Mouse (Mus musculus) forebrain, embryonic 14.5 days (tissue): ENCODE data around the gene Ankrd13a. TPM values are rescaled to one million over a fixed set of nuclear protein-coding genes. Genes with fewer than 3 reads are reported as not detected.

Source experiments
- ATAC-seq: fragments of 200-750 bp; cut with Nextera tagmentation; 2 replicates; pipeline ENCODE4 v1.8.0; 2017; ENCODE audit warnings: mild to moderate bottlenecking, moderate library complexity
- DNase-seq: peaks from one replicate; pipeline ENCODE4 v3.0.0-alpha.2; 2015; ENCODE audit warnings: low spot score
- H3K27ac ChIP-seq: fragments of 300-500 bp; sonication (generic); 2 replicates; pipeline ENCODE4 v1.5.1; 2014; ENCODE audit warnings: low read depth, mild to moderate bottlenecking, control low read depth, low read length, moderate library complexity
- H3K27me3 ChIP-seq: fragments of 300-500 bp; sonication (generic); replicated peaks from 2 replicates; pipeline ENCODE4 v1.6.1; 2014; ENCODE audit warnings: low read length, control low read depth, mixed read lengths; ENCODE audit not compliant: control insufficient read depth, insufficient read depth
- H3K36me3 ChIP-seq: fragments of 300-500 bp; sonication (generic); 2 replicates; pipeline ENCODE4 v1.6.1; 2014; ENCODE audit warnings: low read length, control low read depth; ENCODE audit not compliant: control insufficient read depth, insufficient read depth
- H3K4me1 ChIP-seq: fragments of 300-500 bp; sonication (generic); 2 replicates; pipeline ENCODE4 v1.6.1; 2014; ENCODE audit warnings: antibody characterized with exemption, low read length, control low read depth; ENCODE audit not compliant: control insufficient read depth, insufficient read depth
- H3K4me2 ChIP-seq: fragments of 300-500 bp; sonication (generic); 2 replicates; pipeline ENCODE4 v1.6.1; 2014; ENCODE audit warnings: mild to moderate bottlenecking, control low read depth, low read length
- H3K4me3 ChIP-seq: fragments of 300-500 bp; sonication (generic); 2 replicates; pipeline ENCODE4 v1.5.1; 2014; ENCODE audit warnings: low read depth, low read length, control low read depth
- H3K9ac ChIP-seq: fragments of 300-500 bp; sonication (generic); 2 replicates; pipeline ENCODE4 v1.6.1; 2014; ENCODE audit warnings: mild to moderate bottlenecking, low read length, control low read depth, moderate library complexity
- H3K9me3 ChIP-seq: fragments of 300-500 bp; sonication (generic); replicated peaks from 2 replicates; pipeline ENCODE4 v1.6.1; 2016; ENCODE audit warnings: low read length, control low read depth, mixed read lengths; ENCODE audit not compliant: control insufficient read depth
- WGBS: fragments of 180-500 bp; shearing (Covaris S2); extraction: QIAGEN DNeasy Blood & Tissue Kit; methylation state at CpG from one replicate; pipeline ENCODE4 v1.1.7; 2014; 5-methylcytosine and 5-hydroxymethylcytosine counted together
- polyA plus RNA-seq: library from polyadenylated mRNA; unstranded; fragments of >200 nt; fragmentation: Nextera tagmentation; extraction: Ambion mirVana; gene quantifications from 2 replicates; pipeline ENCODE4 v1.2.1, GENCODE M21; 2014

Ankrd13a gene
- polyA plus RNA-seq, 1 experiment from 2014 or later = 25.8 TPM

DNA sequence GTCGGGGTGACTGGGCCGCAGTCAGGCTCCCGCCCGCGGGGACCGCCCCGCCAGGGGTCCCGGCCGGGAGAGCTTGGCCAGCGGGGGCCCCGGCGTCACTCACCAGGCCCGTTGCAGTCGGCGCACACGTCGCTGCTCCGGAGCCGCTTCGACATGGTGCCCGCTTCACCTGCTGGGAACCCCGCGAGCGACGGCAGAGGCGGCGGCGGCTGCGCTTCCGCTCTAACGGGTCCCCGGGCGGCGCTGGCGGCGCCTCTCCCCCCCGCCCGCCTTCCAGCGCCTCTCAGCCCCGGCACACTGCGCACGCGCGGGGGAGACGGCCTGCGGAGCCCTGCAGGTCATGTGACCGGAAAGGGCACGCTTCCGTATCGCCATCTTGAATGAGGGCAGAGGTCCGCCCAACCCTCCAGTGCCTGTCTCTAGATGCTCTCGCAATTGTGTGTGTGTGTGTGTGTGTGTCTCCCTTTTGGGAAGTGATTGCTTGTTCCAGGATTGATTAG lies 1.2 kb upstream of the Ankrd13a start:
- 1% methylated on average over 36 of the region's 52 CpGs for WGBS
- DNase-seq = peak; percentile 99
- peaks cover 17% of the 10 kb centered on the region for H3K4me1 ChIP-seq

DNA sequence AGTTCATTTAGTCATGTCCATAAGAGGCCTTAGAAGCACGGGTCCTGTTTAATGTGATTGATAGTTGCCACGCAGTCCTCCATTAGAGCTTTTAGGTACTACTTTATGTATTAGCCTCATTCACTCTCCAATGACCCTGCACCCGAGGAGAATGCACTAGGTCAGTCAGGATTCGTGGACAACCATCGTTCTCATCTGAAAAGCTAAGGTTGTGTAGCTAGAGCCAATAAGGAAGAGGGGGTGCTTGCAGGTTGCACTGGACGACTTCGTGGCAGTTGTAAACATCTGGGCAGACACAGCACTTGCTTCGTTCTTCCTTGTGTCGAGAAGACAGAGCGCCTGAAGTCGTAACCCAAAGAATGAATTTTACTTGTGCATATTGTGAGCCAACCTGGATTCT lies 697 bp upstream of the Ankrd13a start:
- H3K9me3 ChIP-seq = no peaks in the 10 kb centered on the region
- no peaks in the 10 kb centered on the region for H3K36me3 ChIP-seq
- 2% methylated on average over 11 of the region's 11 CpGs for WGBS
- no peaks in the 10 kb centered on the region for H3K27me3 ChIP-seq
- H3K4me2 ChIP-seq = peak overlapping the region; percentile 92
- peak; percentile 12 for DNase-seq
- H3K27ac ChIP-seq = peak overlapping the region; percentile 95
- H3K4me3 ChIP-seq = peak overlapping the region; percentile 100
- H3K4me1 ChIP-seq = peaks cover 17% of the 10 kb centered on the region
- peak; percentile 11; the same call in 1 of the 2 replicates for ATAC-seq
- H3K9ac ChIP-seq = peak overlapping the region; percentile 95

More for the DNA sequence above, 1.2 kb upstream of the Ankrd13a start:
- Histone ChIP-seq H3K9me3 (no peaks in the 10 kb centered on the region), H3K36me3 (no peaks in the 10 kb centered on the region), H3K27ac (peak overlapping the region; percentile 95), H3K27me3 (no peaks in the 10 kb centered on the region), H3K9ac (peak overlapping the region; percentile 96), H3K4me3 (peak overlapping the region; percentile 100), H3K4me2 (peak overlapping the region; percentile 92)
- peak; percentile 83 for ATAC-seq

DNA sequence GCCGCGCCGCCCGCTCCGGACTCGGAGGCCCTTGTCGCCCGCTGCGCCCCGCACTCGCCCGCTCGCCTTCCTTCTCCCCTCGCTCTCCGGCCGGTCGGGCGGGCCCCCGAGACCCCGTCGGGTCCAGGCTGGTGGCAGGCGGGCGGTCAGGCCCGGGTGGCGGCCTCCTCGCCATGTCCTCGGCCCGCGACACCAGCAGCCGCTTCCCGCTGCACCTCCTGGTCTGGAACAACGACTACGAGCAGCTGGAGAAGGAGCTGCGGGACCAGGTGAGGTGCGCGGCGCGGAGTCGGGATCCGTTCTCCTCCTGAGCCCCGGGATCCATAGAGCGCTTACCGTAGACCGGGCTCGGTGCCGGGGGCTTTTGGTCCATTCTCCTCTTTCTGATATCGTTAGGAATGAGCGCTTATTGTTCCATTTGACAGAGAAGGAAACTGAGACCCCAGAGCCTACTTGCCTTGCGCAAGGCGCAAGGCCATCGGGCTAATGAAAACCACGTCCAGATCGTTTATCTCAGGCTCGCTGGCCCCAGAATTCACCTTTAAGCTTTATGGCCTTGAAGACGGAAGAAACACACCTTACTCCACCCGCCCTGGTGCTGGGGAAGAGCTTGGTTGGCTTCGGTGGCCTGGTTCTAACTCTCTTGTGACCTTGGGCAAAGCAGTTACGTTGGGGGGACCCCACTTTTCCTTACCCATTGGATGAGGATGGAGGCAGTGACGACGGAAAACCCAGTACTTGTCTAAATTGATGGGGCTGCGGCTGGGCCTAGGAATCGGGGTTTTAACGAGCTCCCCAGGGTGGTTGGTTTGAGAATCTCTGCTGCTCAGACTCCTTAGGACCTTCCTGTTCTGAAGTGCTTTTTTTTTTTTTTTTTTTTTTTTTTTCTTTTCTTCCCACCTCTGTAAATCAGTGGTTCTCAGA lies 841 bp downstream of the Ankrd13a start, which contains the start of gene Git2:
TSS of gene Git2 (minus strand) at position 462 of the 924 bp plus-strand sequence.
- under 1% methylated on average over 47 of the region's 63 CpGs for WGBS
- H3K27me3 ChIP-seq = no peaks in the 10 kb centered on the region
- peak within 1 kb of the TSS; percentile 95 for H3K27ac ChIP-seq
- no peaks in the 10 kb centered on the region for H3K36me3 ChIP-seq
- H3K9ac ChIP-seq = peak within 1 kb of the TSS; percentile 95
- peaks cover 17% of the 10 kb centered on the region for H3K4me1 ChIP-seq
- DNase-seq (peak; percentile 45), ATAC-seq (peak; percentile 1; the same call in 1 of the 2 replicates)
- H3K9me3 ChIP-seq = no peaks in the 10 kb centered on the region
- H3K4me2 ChIP-seq = peak within 1 kb of the TSS; percentile 92
- H3K4me3 ChIP-seq = peak within 1 kb of the TSS; percentile 100

DNA sequence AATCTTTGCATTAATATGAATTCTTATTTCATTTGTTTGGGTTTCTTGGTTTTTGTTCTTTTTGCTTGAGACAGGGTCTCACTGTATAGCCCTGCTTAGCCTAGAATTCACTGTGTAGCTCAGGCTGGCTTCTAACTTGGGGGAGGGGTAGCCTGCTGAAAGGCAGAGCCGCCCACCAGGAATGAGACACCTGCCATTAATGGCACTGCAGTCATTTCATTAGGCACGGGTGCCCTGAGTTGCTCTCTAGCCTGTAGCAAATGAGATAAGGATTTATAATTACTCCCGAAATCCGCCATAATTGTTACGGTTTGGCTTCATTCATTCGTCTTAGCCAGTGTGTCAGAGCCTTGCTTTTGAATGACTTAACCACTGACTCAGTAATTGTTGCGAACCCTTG lies 1.7 kb downstream of the Ankrd13a start:
- Histone ChIP-seq H3K4me3 (peak overlapping the region; percentile 100; the same call in 1 of the 2 replicates), H3K9me3 (no peaks in the 10 kb centered on the region), H3K9ac (peak overlapping the region; percentile 95), H3K36me3 (no peaks in the 10 kb centered on the region), H3K4me2 (peak overlapping the region; percentile 92), H3K27me3 (no peaks in the 10 kb centered on the region), H3K4me1 (peaks cover 17% of the 10 kb centered on the region), H3K27ac (no peak overlapping the region)
- ATAC-seq (no peak), DNase-seq (no peak)
- 45% methylated on average over 7 of the region's 7 CpGs for WGBS

DNA sequence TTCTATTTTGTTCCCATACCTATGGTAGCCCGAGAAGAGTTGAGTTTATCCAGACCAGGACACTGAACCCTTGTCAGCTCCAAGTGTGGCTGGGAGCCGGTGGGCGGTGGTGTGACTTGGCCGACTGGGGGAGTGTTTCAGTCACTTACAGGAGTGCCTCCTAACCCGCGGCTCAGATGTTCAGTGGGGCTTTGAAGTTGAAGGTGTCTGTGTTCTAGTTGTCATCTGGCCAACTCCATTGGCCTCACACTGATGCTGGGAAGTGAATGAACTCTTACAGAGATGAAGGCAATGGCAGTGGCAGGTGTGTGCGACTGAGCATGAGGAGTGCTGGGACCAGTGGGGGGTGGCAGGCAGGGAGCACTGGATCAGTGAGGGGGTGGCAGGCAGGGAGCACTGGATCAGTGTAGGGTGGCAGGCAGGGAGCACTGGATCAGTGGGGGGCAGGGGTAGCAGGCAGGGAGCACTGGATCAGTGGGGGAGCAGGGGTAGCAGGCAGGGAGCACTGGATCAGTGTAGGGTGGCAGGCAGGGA lies 5.5 kb downstream of the Ankrd13a start:
- peaks cover 7% of the 10 kb centered on the region for H3K4me1 ChIP-seq
- H3K27ac ChIP-seq = no peak overlapping the region
- WGBS = 81% methylated on average over 7 of the region's 7 CpGs
- H3K4me3 ChIP-seq = no peak overlapping the region
- H3K9me3 ChIP-seq = no peaks in the 10 kb centered on the region
- no peak overlapping the region for H3K9ac ChIP-seq
- H3K4me2 ChIP-seq = no peak overlapping the region
- ATAC-seq (no peak), DNase-seq (no peak)
- H3K36me3 ChIP-seq = no peaks in the 10 kb centered on the region
- no peaks in the 10 kb centered on the region for H3K27me3 ChIP-seq

DNA sequence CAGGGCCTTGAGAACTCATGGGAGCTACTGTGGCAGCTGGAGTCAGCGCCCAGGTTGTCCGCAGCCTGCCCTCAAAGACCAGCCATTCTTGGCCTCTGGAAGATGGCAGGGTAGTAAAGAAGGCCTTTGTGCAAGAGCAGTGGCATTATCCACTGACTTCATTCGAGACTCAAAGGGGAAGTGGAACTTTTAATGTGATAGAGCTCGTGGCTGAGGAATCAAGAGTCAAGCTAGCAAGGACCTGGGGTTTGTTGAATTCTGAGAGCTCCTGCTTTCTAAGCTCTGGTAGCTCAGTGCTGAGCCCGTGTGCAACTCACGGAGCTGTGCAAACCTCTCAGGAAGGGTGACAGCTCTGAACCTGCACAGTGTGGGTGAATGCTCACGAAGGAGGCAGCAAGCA lies 6.4 kb downstream of the Ankrd13a start:
- peaks cover 5% of the 10 kb centered on the region for H3K4me1 ChIP-seq
- no peak overlapping the region for H3K9ac ChIP-seq
- 82% methylated on average over 7 of the region's 7 CpGs for WGBS

DNA sequence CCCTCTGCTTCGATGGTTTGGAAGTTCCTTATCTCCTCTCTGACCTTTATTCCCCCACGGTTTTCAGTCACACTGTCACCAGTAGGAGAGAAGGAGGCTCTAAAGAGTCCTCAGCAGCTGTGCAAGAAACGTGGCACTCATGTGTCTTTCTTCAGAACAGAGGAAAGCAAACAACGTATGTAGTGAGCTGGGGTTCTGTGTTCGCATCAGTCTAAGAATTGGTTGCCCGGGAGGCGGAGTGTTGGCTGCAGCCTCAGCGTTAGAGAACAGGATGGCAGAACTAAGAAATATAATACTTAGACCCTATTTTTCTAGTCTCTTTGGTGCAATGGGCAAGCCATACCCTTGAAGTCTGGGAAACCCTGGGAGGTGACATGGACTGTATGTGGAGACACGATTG lies 8.5 kb downstream of the Ankrd13a start:
- Histone ChIP-seq H3K36me3 (peaks cover 21% of the 10 kb centered on the region), H3K27me3 (no peaks in the 10 kb centered on the region), H3K4me3 (no peak overlapping the region), H3K9me3 (no peaks in the 10 kb centered on the region), H3K27ac (no peak overlapping the region), H3K4me1 (no peaks in the 10 kb centered on the region), H3K4me2 (no peak overlapping the region), H3K9ac (no peak overlapping the region)
- ATAC-seq (no peak), DNase-seq (no peak)
- WGBS = 93% methylated on average over 9 of the region's 9 CpGs

More for the DNA sequence above, 6.4 kb downstream of the Ankrd13a start:
- 0 out of 2 replicates have a peak, but pooled peaks cover 2% of the 10 kb centered on the region for H3K36me3 ChIP-seq
- H3K4me3 ChIP-seq = no peak overlapping the region
- H3K27me3 ChIP-seq = no peaks in the 10 kb centered on the region
- no peaks in the 10 kb centered on the region for H3K9me3 ChIP-seq
- H3K27ac ChIP-seq = no peak overlapping the region
- DNase-seq = no peak
- no peak overlapping the region for H3K4me2 ChIP-seq
- no peak for ATAC-seq

DNA sequence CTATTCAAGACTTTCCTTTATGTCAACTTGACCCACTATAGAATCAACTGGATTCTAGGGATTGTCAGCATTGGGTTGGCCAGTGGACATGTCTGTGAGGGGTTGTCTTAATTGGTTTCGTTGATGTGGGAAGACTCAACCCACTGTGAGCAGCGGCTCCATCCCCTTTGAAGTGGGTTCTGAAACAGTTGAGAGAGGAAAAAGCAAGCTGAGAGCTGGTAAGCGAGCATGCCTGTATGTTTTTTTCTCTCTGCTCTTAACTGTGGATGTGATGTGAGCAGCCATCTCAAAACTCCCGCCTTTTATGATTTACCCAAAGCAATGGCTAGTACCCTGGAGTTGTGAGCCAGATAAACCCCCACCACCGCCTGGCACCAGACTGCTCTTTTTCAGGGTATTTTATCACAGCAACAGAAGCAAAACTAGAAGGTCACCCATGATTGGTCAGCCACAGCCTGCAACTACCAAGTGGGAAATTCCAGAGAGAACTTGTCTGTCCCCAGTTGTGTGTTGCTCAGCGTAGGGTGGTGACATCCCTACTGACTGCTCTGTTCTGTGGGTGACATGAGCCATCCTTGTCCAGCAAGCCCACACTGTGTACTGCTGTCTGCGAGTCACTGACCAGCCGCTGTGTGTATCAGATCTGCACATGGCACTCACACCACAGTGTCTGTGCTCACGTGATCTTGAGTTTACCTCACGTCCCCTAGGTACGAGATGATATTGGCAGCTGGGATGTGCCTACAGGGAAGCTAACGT lies 9.1 kb downstream of the Ankrd13a start:
- no peak overlapping the region for H3K9ac ChIP-seq
- no peak overlapping the region for H3K4me3 ChIP-seq
- H3K9me3 ChIP-seq = no peaks in the 10 kb centered on the region
- no peak overlapping the region for H3K27ac ChIP-seq
- no peak overlapping the region for H3K4me2 ChIP-seq
- H3K4me1 ChIP-seq = no peaks in the 10 kb centered on the region
- no peak for ATAC-seq
- H3K36me3 ChIP-seq = peaks cover 27% of the 10 kb centered on the region
- 85% methylated on average over 12 of the region's 12 CpGs for WGBS
- no peaks in the 10 kb centered on the region for H3K27me3 ChIP-seq
- no peak for DNase-seq
